ENCODE assay signal across 9 mouse cellular contexts in the genomic region with DNA sequence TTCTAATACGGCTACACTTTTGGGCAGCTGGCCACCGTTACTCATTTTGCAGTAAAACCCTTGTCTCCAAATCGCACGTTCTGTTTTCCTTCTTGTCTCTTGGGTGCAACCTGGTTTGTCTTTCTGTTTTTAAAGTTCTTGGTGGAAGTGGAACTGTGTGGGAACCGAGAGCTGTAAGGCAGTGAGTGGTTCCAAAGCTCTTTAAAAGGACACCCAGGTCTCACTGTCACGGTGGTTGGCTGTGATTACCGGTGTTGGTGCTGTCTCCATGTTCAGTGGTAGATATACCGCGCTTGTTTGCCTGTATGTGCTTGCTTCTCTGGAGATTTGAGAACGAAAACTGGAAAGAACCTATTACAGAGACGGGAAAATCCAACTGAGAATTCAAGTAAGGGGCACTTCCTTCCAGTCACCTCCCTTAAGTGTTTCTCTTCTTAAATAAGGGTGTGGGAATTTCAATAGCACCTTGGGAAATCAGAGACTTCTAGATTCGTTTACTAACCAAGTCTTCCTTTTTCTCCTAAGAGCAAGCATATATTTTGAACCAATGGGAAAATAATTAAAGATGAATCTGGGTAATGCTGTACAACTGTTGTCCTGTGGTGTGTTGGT. TPM values are rescaled to one million over a fixed set of nuclear protein-coding genes. Genes with fewer than 3 reads are reported as not detected.
DNase-seq lines count a peak whose midpoint lies in the region; ATAC-seq and TF ChIP-seq lines count a peak whose summit lies in the region.
"Had no signal": no experiment of that assay in that cellular context is flagged by ENCODE, and none has a peak within 500 bp of the region (broad histone marks: within the 10 kb centered on the region; RNA-seq: fewer than 3 reads in every experiment).

No protein-coding gene starts in this region.

- peak overlapping the region; percentile 34 for H3K9ac ChIP-seq in heart, embryonic 15.5 days
- H3K9ac ChIP-seq in liver, postnatal 0 days (replicated peaks): peak overlapping the region; percentile 11

- H3K4me2 ChIP-seq in heart, embryonic 15.5 days: peak overlapping the region; percentile 91
- peak overlapping the region; percentile 84 for H3K4me2 ChIP-seq in liver, postnatal 0 days (ENCODE audit: low read depth, low read length)

- peak overlapping the region; percentile 53; the same call in 1 of the 2 replicates for H3K27ac ChIP-seq in heart, embryonic 15.5 days
- H3K27ac ChIP-seq in liver, postnatal 0 days (ENCODE audit: low read depth): peak overlapping the region; percentile 7

- H3K4me1 ChIP-seq in heart, embryonic 15.5 days (replicated peaks): peaks cover 4% of the 10 kb centered on the region; the same call in 1 of the 2 replicates
- peaks cover 11% of the 10 kb centered on the region for H3K4me1 ChIP-seq in liver, postnatal 0 days (ENCODE audit: insufficient read depth)

- ATAC-seq in heart, embryonic 15.5 days (replicated peaks; ENCODE audit: insufficient number of reproducible peaks, insufficient read depth, low FRiP score, low read depth): no peak
- ATAC-seq in activated CD4-positive, CD25-positive, alpha-beta regulatory T cell, adult 4 months: peak; percentile 13
- ATAC-seq in granulocyte monocyte progenitor cell, adult 5-6 weeks (replicated peaks; ENCODE audit: poor library complexity, severe bottlenecking): peak; percentile 21
- ATAC-seq in liver, postnatal 0 days: peak; percentile 61

- H3K36me3 ChIP-seq in heart, embryonic 15.5 days: no peaks in the 10 kb centered on the region
- H3K36me3 ChIP-seq in liver, postnatal 0 days (replicated peaks; ENCODE audit: insufficient read depth, low read length): no peaks in the 10 kb centered on the region

- TF ChIP-seq EP300 in liver, postnatal 0 days (IDR thresholded peaks at IDR 0.05; ENCODE audit: low read depth): no peak

- no peaks in the 10 kb centered on the region for H3K9me3 ChIP-seq in heart, embryonic 15.5 days (replicated peaks)
- no peaks in the 10 kb centered on the region for H3K9me3 ChIP-seq in liver, postnatal 0 days (ENCODE audit: low read length)

- no peak for DNase-seq in heart, postnatal 4 days
- no peak for DNase-seq in liver, postnatal 0 days
- no peak for DNase-seq in ovary, adult 18-20 months (ENCODE audit: low spot score)
- no peak for DNase-seq in thymus, postnatal 4 days
- no peak for DNase-seq in adrenal gland, postnatal 36 days

- 3% methylated on average over 12 of the region's 12 CpGs for WGBS in heart, embryonic 15.5 days
- 4% methylated on average over 12 of the region's 12 CpGs for WGBS in liver, postnatal 0 days (ENCODE audit: insufficient replicate concordance)

- H3K27me3 ChIP-seq in heart, embryonic 15.5 days: 0 out of 2 replicates have a peak, but pooled peaks cover 6% of the 10 kb centered on the region
- H3K27me3 ChIP-seq in liver, postnatal 0 days (ENCODE audit: insufficient read depth, low read length): no peaks in the 10 kb centered on the region

- TF ChIP-seq CTCF in liver, postnatal 0 days (IDR thresholded peaks at IDR 0.05; ENCODE audit: low read depth): no peak

- H3K4me3 ChIP-seq in heart, embryonic 15.5 days: peak overlapping the region; percentile 65
- peak overlapping the region; percentile 60 for H3K4me3 ChIP-seq in liver, postnatal 0 days (ENCODE audit: low read depth, low read length)

RNA-seq across cellular contexts. Expression of a gene that starts 0.5 kb away (rescaled TPM):
- 20.6 and 42.9 TPM in 2 replicates for polyA plus RNA-seq in heart, embryonic 15.5 days (2015; fragmentation: Nextera tagmentation; extraction: Ambion mirVana)
- 10 to 100 TPM; 17.9 to 18.3 TPM for total RNA-seq in heart, postnatal 4 days (2021)
- polyA plus RNA-seq in activated CD4-positive, CD25-positive, alpha-beta regulatory T cell, adult 4 months (2017; shearing (Covaris generic)): 1,000 to 10,000 TPM; 1,354 to 1,613 TPM
- total RNA-seq in granulocyte monocyte progenitor cell, adult 5-6 weeks (2014; fragmentation: Nextera tagmentation): 450 and 461 TPM in 2 replicates
- total RNA-seq in granulocyte monocyte progenitor cell, adult 5-6 weeks (2017): 316 and 346 TPM in 2 replicates
- 39.4 and 45.5 TPM in 2 replicates for polyA plus RNA-seq in liver, postnatal 0 days (2015; fragmentation: Nextera tagmentation; extraction: Ambion mirVana)
- 10 to 100 TPM; 13.8 to 16.9 TPM for total RNA-seq in adrenal gland, postnatal 36 days (2021)

RNA-seq across cellular contexts. Expression of a gene that starts 0.7 kb away (rescaled TPM):
- polyA plus RNA-seq in heart, embryonic 15.5 days (2015; fragmentation: Nextera tagmentation; extraction: Ambion mirVana): not detected in 2 replicates
- not detected for total RNA-seq in heart, postnatal 4 days (2021)
- polyA plus RNA-seq in activated CD4-positive, CD25-positive, alpha-beta regulatory T cell, adult 4 months (2017; shearing (Covaris generic)): not detected
- total RNA-seq in granulocyte monocyte progenitor cell, adult 5-6 weeks (2014; fragmentation: Nextera tagmentation): not detected in 2 replicates
- total RNA-seq in granulocyte monocyte progenitor cell, adult 5-6 weeks (2017): not detected in 2 replicates
- polyA plus RNA-seq in liver, postnatal 0 days (2015; fragmentation: Nextera tagmentation; extraction: Ambion mirVana): not detected in 2 replicates
- not detected for total RNA-seq in adrenal gland, postnatal 36 days (2021)
- total RNA-seq: left cerebral cortex, adult 8-10 months had no signal

Comparison
In these comparisons a context has a peak if more than half of its experiments do, and no peak if none do; other contexts are left out.
1. RNA of a gene that starts 0.5 kb away (total RNA-seq): 316 to 461 TPM in granulocyte monocyte progenitor cell, adult 5-6 weeks; 17.9 to 18.3 TPM in heart, postnatal 4 days and 13.8 to 16.9 TPM in adrenal gland, postnatal 36 days; every median in the first group is over 10 times any median in the second.